Mouse (Mus musculus): ENCODE results near the gene Sprr1b. TPM values are rescaled to one million over a fixed set of nuclear protein-coding genes. Genes with fewer than 3 reads are reported as not detected.
"Not testable (repeated sequence)": the region's sequence is repeated elsewhere in the genome, so short reads cannot be mapped to it uniquely, and the experiment has no call there.

Gene Sprr1b
- not detected in 2 replicates for polyA plus RNA-seq (2015; fragmentation: Nextera tagmentation; extraction: Ambion mirVana)

GRCm38 (mm10) chr3:92438689-92439088 is at the start of gene Sprr1b:
Gene Sprr1b (minus strand): TSS chr3:92438789.
- 70% methylated on average over 3 of the region's 3 CpGs for WGBS (ENCODE audit: insufficient replicate concordance)
- Histone ChIP-seq H3K27ac (ENCODE audit: low read length) (no peak within 1 kb of the TSS), H3K4me2 (ENCODE audit: low read depth, low read length) (no peak within 1 kb of the TSS), H3K9me3 (replicated peaks; ENCODE audit: control insufficient read depth, low read length) (no peaks in the 10 kb centered on the region), H3K4me1 (ENCODE audit: control insufficient read depth, low read depth, low read length) (no peaks in the 10 kb centered on the region), H3K36me3 (ENCODE audit: control insufficient read depth, insufficient read depth) (no peaks in the 10 kb centered on the region), H3K4me3 (ENCODE audit: low read depth, low read length) (no peak within 1 kb of the TSS), H3K27me3 (ENCODE audit: control insufficient read depth, insufficient read depth, low read depth, low read length) (no peaks in the 10 kb centered on the region), H3K9ac (ENCODE audit: low read depth, low read length) (no peak within 1 kb of the TSS)
- no peak for ATAC-seq (ENCODE audit: low read depth)

GRCm38 (mm10) chr3:92486307-92486706 is 47.7 kb upstream of the Sprr1b start:
- no peaks in the 10 kb centered on the region for H3K4me1 ChIP-seq (ENCODE audit: control insufficient read depth, low read depth, low read length)
- H3K36me3 ChIP-seq (ENCODE audit: control insufficient read depth, insufficient read depth) = no peaks in the 10 kb centered on the region
- H3K27ac ChIP-seq (ENCODE audit: low read length) = no peak overlapping the region
- no peak overlapping the region for H3K4me2 ChIP-seq (ENCODE audit: low read depth, low read length)
- no peaks in the 10 kb centered on the region for H3K27me3 ChIP-seq (ENCODE audit: control insufficient read depth, insufficient read depth, low read depth, low read length)
- WGBS (ENCODE audit: insufficient replicate concordance) = 12% methylated on average over 1 of the region's 1 CpGs
- H3K9ac ChIP-seq (ENCODE audit: low read depth, low read length) = no peak overlapping the region
- H3K9me3 ChIP-seq (replicated peaks; ENCODE audit: control insufficient read depth, low read length) = no peaks in the 10 kb centered on the region
- no peak for ATAC-seq (ENCODE audit: low read depth)
- no peak overlapping the region for H3K4me3 ChIP-seq (ENCODE audit: low read depth, low read length)

GRCm38 (mm10) chr3:92485863-92486262 is 47.3 kb upstream of the Sprr1b start, which contains the start of gene Sprr1a:
Gene Sprr1a (minus strand): TSS chr3:92485895.
- Histone ChIP-seq H3K9me3 (replicated peaks; ENCODE audit: control insufficient read depth, low read length) (no peaks in the 10 kb centered on the region), H3K27ac (ENCODE audit: low read length) (no peak within 1 kb of the TSS), H3K4me1 (ENCODE audit: control insufficient read depth, low read depth, low read length) (no peaks in the 10 kb centered on the region), H3K4me3 (ENCODE audit: low read depth, low read length) (no peak within 1 kb of the TSS), H3K27me3 (ENCODE audit: control insufficient read depth, insufficient read depth, low read depth, low read length) (no peaks in the 10 kb centered on the region), H3K36me3 (ENCODE audit: control insufficient read depth, insufficient read depth) (no peaks in the 10 kb centered on the region), H3K9ac (ENCODE audit: low read depth, low read length) (no peak within 1 kb of the TSS), H3K4me2 (ENCODE audit: low read depth, low read length) (no peak within 1 kb of the TSS)
- no peak for ATAC-seq (ENCODE audit: low read depth)

GRCm38 (mm10) chr3:92481249-92481648 is 42.7 kb upstream of the Sprr1b start:
- not testable (repeated sequence) for H3K36me3 ChIP-seq (ENCODE audit: control insufficient read depth, insufficient read depth); H3K4me2 ChIP-seq (ENCODE audit: low read depth, low read length); H3K4me1 ChIP-seq (ENCODE audit: control insufficient read depth, low read depth, low read length); H3K9ac ChIP-seq (ENCODE audit: low read depth, low read length); H3K27ac ChIP-seq (ENCODE audit: low read length); H3K9me3 ChIP-seq (replicated peaks; ENCODE audit: control insufficient read depth, low read length); H3K4me3 ChIP-seq (ENCODE audit: low read depth, low read length); ATAC-seq (ENCODE audit: low read depth); H3K27me3 ChIP-seq (ENCODE audit: control insufficient read depth, insufficient read depth, low read depth, low read length)

- Histone ChIP-seq H3K27me3 (ENCODE audit: control insufficient read depth, insufficient read depth, low read depth, low read length) (no peaks in the 10 kb centered on the region), H3K36me3 (ENCODE audit: control insufficient read depth, insufficient read depth) (no peaks in the 10 kb centered on the region), H3K9ac (ENCODE audit: low read depth, low read length) (no peak overlapping the region), H3K27ac (ENCODE audit: low read length) (no peak overlapping the region), H3K4me1 (ENCODE audit: control insufficient read depth, low read depth, low read length) (no peaks in the 10 kb centered on the region), H3K4me3 (ENCODE audit: low read depth, low read length) (no peak overlapping the region), H3K9me3 (replicated peaks; ENCODE audit: control insufficient read depth, low read length) (no peaks in the 10 kb centered on the region), H3K4me2 (ENCODE audit: low read depth, low read length) (no peak overlapping the region)
- 48% methylated on average over 2 of the region's 2 CpGs for WGBS (ENCODE audit: insufficient replicate concordance)
- ATAC-seq (ENCODE audit: low read depth) = no peak
Measured at GRCm38 (mm10) chr3:92470111-92470510, 31.5 kb upstream of the Sprr1b start.

GRCm38 (mm10) chr3:92467424-92467823 is 28.8 kb upstream of the Sprr1b start:
- H3K4me2 ChIP-seq (ENCODE audit: low read depth, low read length) = no peak overlapping the region
- H3K36me3 ChIP-seq (ENCODE audit: control insufficient read depth, insufficient read depth) = no peaks in the 10 kb centered on the region
- H3K9ac ChIP-seq (ENCODE audit: low read depth, low read length) = no peak overlapping the region
- H3K27ac ChIP-seq (ENCODE audit: low read length) = no peak overlapping the region
- no peaks in the 10 kb centered on the region for H3K4me1 ChIP-seq (ENCODE audit: control insufficient read depth, low read depth, low read length)
- H3K9me3 ChIP-seq (replicated peaks; ENCODE audit: control insufficient read depth, low read length) = no peaks in the 10 kb centered on the region
- ATAC-seq (ENCODE audit: low read depth) = no peak
- no peaks in the 10 kb centered on the region for H3K27me3 ChIP-seq (ENCODE audit: control insufficient read depth, insufficient read depth, low read depth, low read length)
- no peak overlapping the region for H3K4me3 ChIP-seq (ENCODE audit: low read depth, low read length)

GRCm38 (mm10) chr3:92466576-92466975 is 28.0 kb upstream of the Sprr1b start:
- Histone ChIP-seq H3K4me1 (ENCODE audit: control insufficient read depth, low read depth, low read length) (no peaks in the 10 kb centered on the region), H3K4me3 (ENCODE audit: low read depth, low read length) (no peak overlapping the region), H3K9ac (ENCODE audit: low read depth, low read length) (no peak overlapping the region), H3K27me3 (ENCODE audit: control insufficient read depth, insufficient read depth, low read depth, low read length) (no peaks in the 10 kb centered on the region), H3K36me3 (ENCODE audit: control insufficient read depth, insufficient read depth) (no peaks in the 10 kb centered on the region), H3K9me3 (replicated peaks; ENCODE audit: control insufficient read depth, low read length) (no peaks in the 10 kb centered on the region), H3K4me2 (ENCODE audit: low read depth, low read length) (no peak overlapping the region), H3K27ac (ENCODE audit: low read length) (no peak overlapping the region)
- 64% methylated on average over 1 of the region's 1 CpGs for WGBS (ENCODE audit: insufficient replicate concordance)
- ATAC-seq (ENCODE audit: low read depth) = no peak

GRCm38 (mm10) chr3:92458620-92459019 is 20.0 kb upstream of the Sprr1b start, which contains the start of gene Sprr3:
Gene Sprr3 (minus strand): TSS chr3:92458720.
- Histone ChIP-seq H3K36me3 (ENCODE audit: control insufficient read depth, insufficient read depth) (no peaks in the 10 kb centered on the region), H3K4me2 (ENCODE audit: low read depth, low read length) (no peak within 1 kb of the TSS), H3K4me3 (ENCODE audit: low read depth, low read length) (no peak within 1 kb of the TSS), H3K9ac (ENCODE audit: low read depth, low read length) (no peak within 1 kb of the TSS), H3K27ac (ENCODE audit: low read length) (no peak within 1 kb of the TSS), H3K9me3 (replicated peaks; ENCODE audit: control insufficient read depth, low read length) (no peaks in the 10 kb centered on the region), H3K4me1 (ENCODE audit: control insufficient read depth, low read depth, low read length) (no peaks in the 10 kb centered on the region), H3K27me3 (ENCODE audit: control insufficient read depth, insufficient read depth, low read depth, low read length) (no peaks in the 10 kb centered on the region)
- WGBS (ENCODE audit: insufficient replicate concordance) = 54% methylated on average over 2 of the region's 2 CpGs
- no peak for ATAC-seq (ENCODE audit: low read depth)

GRCm38 (mm10) chr3:92455151-92455550 is 16.6 kb upstream of the Sprr1b start:
- Histone ChIP-seq H3K9me3 (replicated peaks; ENCODE audit: control insufficient read depth, low read length) (no peaks in the 10 kb centered on the region), H3K4me1 (ENCODE audit: control insufficient read depth, low read depth, low read length) (no peaks in the 10 kb centered on the region), H3K36me3 (ENCODE audit: control insufficient read depth, insufficient read depth) (no peaks in the 10 kb centered on the region), H3K4me2 (ENCODE audit: low read depth, low read length) (no peak overlapping the region), H3K27ac (ENCODE audit: low read length) (no peak overlapping the region), H3K27me3 (ENCODE audit: control insufficient read depth, insufficient read depth, low read depth, low read length) (no peaks in the 10 kb centered on the region), H3K9ac (ENCODE audit: low read depth, low read length) (no peak overlapping the region), H3K4me3 (ENCODE audit: low read depth, low read length) (no peak overlapping the region)
- 62% methylated on average over 5 of the region's 5 CpGs for WGBS (ENCODE audit: insufficient replicate concordance)
- no peak for ATAC-seq (ENCODE audit: low read depth)

GRCm38 (mm10) chr3:92440177-92440576 is 1.6 kb upstream of the Sprr1b start:
- Histone ChIP-seq H3K27me3 (ENCODE audit: control insufficient read depth, insufficient read depth, low read depth, low read length) (no peaks in the 10 kb centered on the region), H3K4me1 (ENCODE audit: control insufficient read depth, low read depth, low read length) (no peaks in the 10 kb centered on the region), H3K27ac (ENCODE audit: low read length) (no peak overlapping the region), H3K4me3 (ENCODE audit: low read depth, low read length) (no peak overlapping the region), H3K4me2 (ENCODE audit: low read depth, low read length) (no peak overlapping the region), H3K9me3 (replicated peaks; ENCODE audit: control insufficient read depth, low read length) (no peaks in the 10 kb centered on the region), H3K36me3 (ENCODE audit: control insufficient read depth, insufficient read depth) (no peaks in the 10 kb centered on the region), H3K9ac (ENCODE audit: low read depth, low read length) (no peak overlapping the region)
- 60% methylated on average over 3 of the region's 3 CpGs for WGBS (ENCODE audit: insufficient replicate concordance)
- ATAC-seq (ENCODE audit: low read depth) = no peak

All from liver, embryonic 16.5 days (tissue).